Mouse (Mus musculus) ES-Bruce4 (cell line): ENCODE data around the gene Tssk3. TPM values are rescaled to one million over a fixed set of nuclear protein-coding genes. Genes with fewer than 3 reads are reported as not detected.
"Not testable (repeated sequence)": the region's sequence is repeated elsewhere in the genome, so short reads cannot be mapped to it uniquely, and the experiment has no call there.

Source experiments
- H3K27ac ChIP-seq: 2 replicates; pipeline ENCODE4 v1.5.1; 2012; ENCODE audit warnings: low read length, inconsistent platforms; ENCODE audit not compliant: insufficient read depth
- H3K27me3 ChIP-seq: 2 replicates; pipeline ENCODE4 v1.6.1; 2012; ENCODE audit warnings: mild to moderate bottlenecking, low read length, inconsistent platforms; ENCODE audit not compliant: control insufficient read depth, poor library complexity, insufficient read depth, severe bottlenecking
- H3K36me3 ChIP-seq: 2 replicates; pipeline ENCODE4 v1.6.1; 2012; ENCODE audit warnings: inconsistent platforms, mild to moderate bottlenecking, low read length, moderate library complexity; ENCODE audit not compliant: control insufficient read depth, poor library complexity, insufficient read depth, severe bottlenecking
- H3K4me1 ChIP-seq: one replicate; pipeline ENCODE4 v1.8.1; 2011; ENCODE audit warnings: low read length; ENCODE audit not compliant: control insufficient read depth, insufficient read depth
- H3K4me3 ChIP-seq: 2 replicates; pipeline ENCODE4 v1.5.1; 2011; ENCODE audit warnings: low read depth, mild to moderate bottlenecking, low read length
- H3K9ac ChIP-seq: 2 replicates; pipeline ENCODE4 v1.6.1; 2012; ENCODE audit warnings: low read depth, mild to moderate bottlenecking, inconsistent platforms; ENCODE audit not compliant: poor library complexity, severe bottlenecking
- H3K9me3 ChIP-seq: replicated peaks from 2 replicates; pipeline ENCODE4 v1.6.1; 2012; ENCODE audit warnings: mild to moderate bottlenecking, low read length, inconsistent platforms; ENCODE audit not compliant: control insufficient read depth, poor library complexity, insufficient read depth, severe bottlenecking
- CTCF ChIP-seq: IDR thresholded peaks from one replicate; pipeline ENCODE4 v1.8.1; 2011; ENCODE audit warnings: low read depth, low read length
- EP300 ChIP-seq: IDR thresholded peaks from 2 replicates; pipeline ENCODE4 v1.6.1; 2011; ENCODE audit warnings: low read depth, low read length; ENCODE audit not compliant: insufficient read depth
- POLR2A ChIP-seq: IDR thresholded peaks from one replicate; pipeline ENCODE4 v1.8.1; 2011; ENCODE audit warnings: low read length; ENCODE audit not compliant: insufficient read depth
- polyA plus RNA-seq: library from polyadenylated mRNA; stranded (reverse); fragments of >200 nt; gene quantifications from 2 replicates; pipeline ENCODE4 v1.2.4, GENCODE M21; 2011; ENCODE audit warnings: low read depth; ENCODE audit not compliant: missing spikeins, insufficient read depth, insufficient read length

Tssk3 gene
- polyA plus RNA-seq, result not detected in 2 replicates

DNA sequence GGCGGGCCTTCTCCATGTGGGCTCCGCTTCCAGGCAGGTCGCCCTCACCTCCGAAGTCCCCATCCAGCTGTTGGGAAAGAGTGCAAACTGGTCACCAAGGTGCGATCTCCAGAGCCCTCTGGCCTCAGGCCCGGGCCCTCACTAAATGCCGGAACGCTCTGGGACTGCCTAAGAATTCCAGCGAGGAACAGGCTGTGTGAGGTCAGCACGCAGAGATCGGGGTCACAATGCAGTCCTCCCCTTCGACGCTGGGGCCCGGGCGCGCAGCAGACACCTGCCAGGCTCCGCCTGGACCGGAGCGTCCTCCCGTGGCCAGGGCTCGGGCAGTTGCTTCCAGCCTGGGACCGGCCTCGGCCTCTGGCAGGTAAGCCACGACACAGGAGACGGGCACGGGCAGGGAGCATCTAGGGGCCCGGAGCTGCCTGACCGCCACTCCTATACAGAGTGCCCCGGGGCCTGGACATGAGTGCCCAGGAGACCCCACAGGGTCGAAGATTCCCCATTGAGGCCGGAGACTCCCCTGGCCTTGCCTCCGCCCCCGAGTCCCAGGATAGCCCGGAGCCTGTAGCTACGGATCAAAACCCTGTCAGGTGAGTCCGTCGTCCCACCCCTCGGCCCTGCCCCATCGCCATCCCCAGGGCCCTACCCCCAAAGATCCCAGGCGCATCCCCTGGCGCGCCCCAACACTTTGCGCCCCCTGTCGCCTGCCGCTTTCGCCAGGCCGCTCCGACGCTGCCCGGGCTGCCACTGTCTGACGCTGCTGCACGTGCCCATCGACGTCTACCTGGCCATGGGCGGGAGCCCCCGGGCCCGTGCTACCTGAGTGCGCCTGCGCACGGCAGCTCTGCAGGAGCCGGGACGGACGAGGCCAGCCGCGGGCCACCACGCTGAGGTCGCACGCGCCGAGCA is at the start of gene Tssk3, which contains the start of gene Fam229a:
Gene Tssk3 (minus strand): TSS at position 51 of the 909 bp plus-strand sequence.
Gene Fam229a (plus strand): TSS at position 219 of the 909 bp plus-strand sequence.
- Histone ChIP-seq H3K27ac (no peak within 1 kb of the TSS), H3K4me3 (peak within 1 kb of the TSS; percentile 27), H3K4me1 (peaks cover 2% of the 10 kb centered on the region), H3K36me3 (peaks cover 11% of the 10 kb centered on the region), H3K9me3 (no peaks in the 10 kb centered on the region), H3K9ac (peak within 1 kb of the TSS; percentile 27), H3K27me3 (no peaks in the 10 kb centered on the region)
- TF ChIP-seq CTCF (no peak), EP300 (no peak), POLR2A (no peak)

DNA sequence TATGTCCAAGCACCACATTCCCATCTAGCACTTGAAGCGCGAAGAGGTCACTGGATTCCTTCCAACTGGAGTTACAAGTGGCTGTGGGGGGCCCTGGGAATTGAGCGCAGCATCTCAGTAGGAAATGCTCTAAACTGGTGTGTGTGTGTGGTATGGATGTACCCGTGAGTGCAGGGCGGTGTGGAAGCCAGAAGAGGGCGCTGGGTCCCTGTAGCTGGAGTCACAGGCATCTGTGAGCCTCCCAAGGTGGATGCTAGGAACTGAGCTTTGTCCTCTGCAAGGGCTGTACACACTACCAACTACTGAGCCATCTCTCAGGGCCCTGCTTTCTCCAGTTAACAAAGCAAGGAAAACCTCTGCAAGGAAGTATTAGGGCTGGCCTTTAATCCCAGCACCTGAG is 49.2 kb upstream of the Tssk3 start:
- TF ChIP-seq CTCF, result peak; percentile 91
- TF ChIP-seq POLR2A, result no peak

DNA sequence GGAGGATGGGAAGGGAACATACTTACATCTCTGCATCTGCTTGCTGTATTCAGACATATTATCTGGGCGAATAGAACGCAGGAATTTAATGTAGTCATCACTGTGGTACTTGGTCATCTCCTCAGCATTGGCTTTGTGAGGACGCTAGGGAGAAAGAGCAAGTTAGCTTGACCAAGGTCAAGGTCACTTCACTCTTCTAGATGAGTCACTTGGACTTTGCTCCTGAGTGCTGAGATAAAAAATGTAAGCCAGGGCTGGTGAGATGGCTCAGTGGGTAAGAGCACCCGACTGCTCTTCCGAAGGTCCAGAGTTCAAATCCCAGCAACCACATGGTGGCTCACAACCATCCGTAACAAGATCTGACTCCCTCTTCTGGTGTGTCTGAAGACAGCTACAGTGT is 38.1 kb upstream of the Tssk3 start:
- not testable (repeated sequence) for H3K4me3 ChIP-seq, H3K9me3 ChIP-seq, H3K9ac ChIP-seq, H3K27me3 ChIP-seq, H3K4me1 ChIP-seq
- peaks cover 80% of the 10 kb centered on the region for H3K36me3 ChIP-seq
- H3K27ac ChIP-seq, result peak overlapping the region; percentile 71; the same call in 1 of the 2 replicates

More for the DNA sequence above, 49.2 kb upstream of the Tssk3 start:
- peaks cover 13% of the 10 kb centered on the region for H3K36me3 ChIP-seq
- H3K4me3 ChIP-seq, result no peak overlapping the region
- H3K9me3 ChIP-seq, result no peaks in the 10 kb centered on the region
- no peaks in the 10 kb centered on the region for H3K27me3 ChIP-seq
- no peak overlapping the region for H3K9ac ChIP-seq
- H3K27ac ChIP-seq, result no peak overlapping the region
- H3K4me1 ChIP-seq, result peaks cover 3% of the 10 kb centered on the region

DNA sequence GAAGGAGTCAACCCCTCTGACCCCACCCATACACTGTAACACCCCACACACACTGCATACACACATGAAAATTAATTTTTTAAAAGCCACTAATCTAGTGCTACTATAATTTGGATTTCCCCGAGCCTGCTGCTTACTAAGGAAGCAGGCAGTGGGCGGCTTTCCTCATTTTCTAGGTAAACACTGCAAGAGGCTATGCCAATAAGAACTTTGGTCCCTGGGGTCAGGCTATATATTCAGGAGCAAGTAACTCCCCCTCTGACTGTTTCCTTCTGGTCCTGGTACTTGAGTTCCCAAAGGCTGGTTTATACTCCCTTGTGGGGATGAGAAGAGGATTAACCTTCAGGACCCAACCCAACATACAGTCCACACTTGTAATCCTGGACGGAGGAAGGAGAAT is 35.1 kb upstream of the Tssk3 start:
- Histone ChIP-seq H3K4me1 (no peaks in the 10 kb centered on the region), H3K36me3 (peaks cover 85% of the 10 kb centered on the region), H3K9me3 (no peaks in the 10 kb centered on the region), H3K9ac (no peak overlapping the region), H3K4me3 (no peak overlapping the region), H3K27me3 (no peaks in the 10 kb centered on the region), H3K27ac (no peak overlapping the region)
- TF ChIP-seq POLR2A (no peak), EP300 (no peak), CTCF (no peak)

DNA sequence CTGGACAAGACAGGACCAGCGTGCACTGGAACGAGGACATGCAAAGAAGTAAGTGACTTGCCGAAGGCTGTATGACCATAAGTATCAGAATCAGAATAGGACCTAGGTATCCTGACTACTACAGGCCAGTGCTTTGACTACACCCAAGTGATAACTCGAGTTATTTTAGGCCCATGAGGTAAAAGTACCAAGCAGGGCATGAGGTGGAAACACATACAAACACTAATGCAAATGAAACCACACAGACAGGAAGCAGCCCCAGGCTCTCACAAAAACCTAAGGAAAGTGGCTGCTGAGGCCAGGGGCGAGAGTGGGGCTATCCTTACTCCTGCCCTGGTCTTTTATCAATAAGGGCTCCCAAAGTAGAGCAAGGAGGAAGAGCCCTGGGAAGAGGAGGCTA is 34.5 kb upstream of the Tssk3 start:
- no peaks in the 10 kb centered on the region for H3K4me1 ChIP-seq
- H3K36me3 ChIP-seq, result peaks cover 83% of the 10 kb centered on the region
- no peaks in the 10 kb centered on the region for H3K27me3 ChIP-seq
- no peak for TF ChIP-seq POLR2A
- TF ChIP-seq CTCF, result no peak
- no peak for TF ChIP-seq EP300
- H3K9ac ChIP-seq, result no peak overlapping the region
- no peak overlapping the region for H3K4me3 ChIP-seq
- H3K27ac ChIP-seq, result no peak overlapping the region
- H3K9me3 ChIP-seq, result no peaks in the 10 kb centered on the region

DNA sequence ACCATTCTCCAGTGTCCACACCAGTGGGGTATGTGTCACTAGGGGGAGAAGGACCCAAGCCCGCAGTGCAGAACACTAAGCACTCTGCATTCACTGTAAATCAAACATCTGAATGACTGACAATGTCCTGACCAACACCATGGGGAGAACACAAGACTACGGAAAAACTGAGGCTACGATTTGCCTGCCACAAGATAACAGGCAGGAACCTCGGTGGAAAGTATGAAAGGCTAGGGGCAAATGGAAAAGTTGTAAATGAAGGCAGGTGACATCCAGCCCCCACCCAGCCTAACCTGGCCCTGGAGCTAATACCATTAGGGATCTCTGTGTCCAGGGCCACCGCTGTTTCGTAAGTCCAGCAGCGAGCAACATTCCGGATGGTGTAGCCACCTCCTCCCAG is 27.7 kb upstream of the Tssk3 start:
- no peaks in the 10 kb centered on the region for H3K4me1 ChIP-seq
- H3K27me3 ChIP-seq, result no peaks in the 10 kb centered on the region
- peaks cover 53% of the 10 kb centered on the region for H3K36me3 ChIP-seq

More for the DNA sequence above, 27.7 kb upstream of the Tssk3 start:
- Histone ChIP-seq H3K9ac (no peak overlapping the region), H3K9me3 (no peaks in the 10 kb centered on the region), H3K4me3 (no peak overlapping the region), H3K27ac (no peak overlapping the region)
- no peak for TF ChIP-seq POLR2A
- TF ChIP-seq EP300, result no peak
- no peak for TF ChIP-seq CTCF
